Mouse (Mus musculus): ENCODE measurements around the gene Chd1.

- TF ChIP-seq CTCF (IDR thresholded peaks at IDR 0.05; ENCODE audit: control insufficient read depth, insufficient read depth, insufficient replicate concordance, low read depth, low read length) (no peak), POLR2A (IDR thresholded peaks at IDR 0.05; ENCODE audit: control insufficient read depth, low read depth, low read length) (no peak)
These were observed 115.4 kb downstream of the Chd1 start for GRCm38 (mm10) chr17:15820146-15820545.

Measured in testis, adult 2 months (tissue).